Comparison of ENCODE assay signal across 12 mouse cellular contexts in the genomic region with DNA sequence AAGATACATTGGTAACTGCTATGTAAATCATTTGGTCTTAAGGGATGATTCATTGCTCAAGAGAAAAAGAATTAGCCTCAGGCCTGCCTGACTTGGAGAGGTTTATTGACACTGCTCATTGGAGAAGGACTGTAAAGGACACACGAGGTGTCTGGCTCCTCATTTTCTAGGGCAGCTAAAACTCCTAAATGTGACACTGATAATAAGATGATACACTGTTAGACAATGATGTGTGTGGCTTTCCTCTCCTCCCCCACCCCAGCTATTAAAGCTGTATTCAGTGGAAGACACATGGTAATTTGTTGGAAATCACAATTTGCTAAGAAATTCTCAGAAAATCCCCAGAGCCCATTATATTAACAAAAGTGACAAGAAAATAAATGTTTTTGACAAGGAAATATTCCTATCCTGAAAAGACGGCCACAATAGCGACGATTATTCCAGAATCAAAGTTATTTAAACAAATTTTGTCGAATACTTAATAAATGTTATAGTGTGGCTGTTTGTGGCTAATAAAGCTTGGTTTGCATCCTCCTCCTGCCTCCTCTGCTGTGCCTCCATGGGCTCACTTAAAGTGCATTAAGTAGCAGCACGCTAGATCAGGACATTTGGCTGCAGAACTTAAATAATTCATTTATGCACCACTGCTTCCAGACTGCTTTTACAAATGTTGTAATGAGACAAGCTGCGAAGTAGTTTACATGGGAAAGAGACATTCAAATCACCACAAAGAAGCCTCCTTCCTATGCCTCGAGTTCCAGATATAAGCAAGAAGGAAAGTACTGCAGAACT.
"Had no signal": no experiment of that assay in that cellular context is flagged by ENCODE, and none has a peak within 500 bp of the region (broad histone marks: within the 10 kb centered on the region; RNA-seq: fewer than 3 reads in every experiment).

No protein-coding gene starts in this region.

- H3K36me3 ChIP-seq: limb, embryonic 13.5 days; stomach, embryonic 15.5 days had no signal

- ATAC-seq: intestine, embryonic 16.5 days had no signal

- H3K27ac ChIP-seq: kidney, postnatal 0 days; limb, embryonic 13.5 days; liver, embryonic 14.5 days; stomach, embryonic 15.5 days had no signal

- H3K4me3 ChIP-seq: limb, embryonic 13.5 days; stomach, embryonic 15.5 days had no signal

- H3K9me3 ChIP-seq: limb, embryonic 13.5 days; stomach, embryonic 15.5 days had no signal

- H3K4me2 ChIP-seq: limb, embryonic 13.5 days; stomach, embryonic 15.5 days had no signal

- H3K27me3 ChIP-seq: limb, embryonic 13.5 days; stomach, embryonic 15.5 days had no signal

- DNase-seq: kidney, adult 2 months; kidney, postnatal 36 days; left cerebral cortex, postnatal 4 days; lung, adult 18-20 months; right cerebral cortex, postnatal 14 days; thymus, adult 2 months; thymus, postnatal 25 days had no signal

- H3K9ac ChIP-seq: limb, embryonic 13.5 days; liver, embryonic 14.5 days; stomach, embryonic 15.5 days had no signal

- H3K4me1 ChIP-seq: limb, embryonic 13.5 days; stomach, embryonic 15.5 days had no signal
